Mouse (Mus musculus) cerebellum, adult 2 months (tissue): Measurements from ENCODE around the gene Cybc1.

Source experiments
- CTCF ChIP-seq: fragments of 200-500 bp; IDR thresholded peaks from 2 replicates; pipeline ENCODE4 v1.5.1; 2011; ENCODE audit warnings: low read depth, mild to moderate bottlenecking, control low read depth, low read length, moderate library complexity, borderline replicate concordance; ENCODE audit not compliant: insufficient read depth
- POLR2A ChIP-seq: fragments of 200-500 bp; IDR thresholded peaks from 2 replicates; pipeline ENCODE4 v1.6.1; 2011; ENCODE audit warnings: low read length, control low read depth, borderline replicate concordance; ENCODE audit not compliant: insufficient read depth

- no peak for TF ChIP-seq CTCF
- no peak for TF ChIP-seq POLR2A
These were observed 9.3 kb downstream of the Cybc1 start for GRCm38 (mm10) chr11:121219776-121220175.
